In genomic region chr1:22533146-22534096, GRCm38 (mm10) we compare ENCODE assay signal across 7 mouse cellular contexts.
A peak's percentile ranks its signal among the peaks of the same experiment; 100 is the strongest.
DNase-seq lines count a peak whose midpoint lies in the region; ATAC-seq lines count a peak whose summit lies in the region.

No protein-coding gene starts in this region.

- DNase-seq in ovary, postnatal 36 days (ENCODE audit: low spot score): peak; percentile 11
- no peak for DNase-seq in ovary, adult 18-20 months (ENCODE audit: low spot score)
- DNase-seq in left cerebral cortex, postnatal 4 days: peak; percentile 48
- DNase-seq in neural tube, embryonic 10.5 days (ENCODE audit: extremely low spot score, low spot score): peak; percentile 77
- no peak for DNase-seq in c-Kit-positive CD71-positive TER-119-positive erythroid progenitor cells, embryonic 14.5 days (ENCODE audit: low spot score)

- intact Hi-C loops in left cerebral cortex, postnatal 4 days (cut with DNase I): no loop called here

- 0 out of 2 replicates have a peak, but pooled peaks have one; percentile 18 for ATAC-seq in common myeloid progenitor, adult 5-6 weeks (replicated peaks; ENCODE audit: low read depth, poor library complexity, severe bottlenecking)
- ATAC-seq in granulocyte monocyte progenitor cell, adult 5-6 weeks (replicated peaks; ENCODE audit: poor library complexity, severe bottlenecking): peak; percentile 22

Comparison
In these comparisons a context has a peak if more than half of its experiments do, and no peak if none do; other contexts are left out.
1. DNase-seq: peak in ovary, postnatal 36 days (single experiment), left cerebral cortex, postnatal 4 days (single experiment) and neural tube, embryonic 10.5 days (single experiment); none in ovary, adult 18-20 months (single experiment) and c-Kit-positive CD71-positive TER-119-positive erythroid progenitor cells, embryonic 14.5 days (single experiment).